Mouse (Mus musculus): ENCODE data around the gene Mmadhc. TPM values are rescaled to one million over a fixed set of nuclear protein-coding genes. Genes with fewer than 3 reads are reported as not detected.

The Mmadhc gene
- polyA plus RNA-seq, 1 experiment from 2014 or later = 178 TPM

- Histone ChIP-seq H3K27ac (ENCODE audit: low read depth, low read length) (no peak overlapping the region), H3K9ac (ENCODE audit: low read length) (no peak overlapping the region), H3K9me3 (replicated peaks; ENCODE audit: control insufficient read depth, low read length) (no peaks in the 10 kb centered on the region), H3K4me1 (ENCODE audit: control insufficient read depth, insufficient read depth, low read length) (no peaks in the 10 kb centered on the region), H3K27me3 (replicated peaks; ENCODE audit: control insufficient read depth, insufficient read depth, low read length) (no peaks in the 10 kb centered on the region), H3K4me2 (ENCODE audit: low read length) (no peak overlapping the region), H3K36me3 (ENCODE audit: control insufficient read depth, insufficient read depth, low read length) (peaks cover 31% of the 10 kb centered on the region), H3K4me3 (ENCODE audit: low read depth, low read length) (no peak overlapping the region)
- DNase-seq (ENCODE audit: low spot score) (no peak), ATAC-seq (no peak)
- 66% methylated on average over 10 of the region's 10 CpGs for WGBS
Observed at GRCm38 (mm10) chr2:50276715-50277114, 19.9 kb downstream of the Mmadhc start.

GRCm38 (mm10) chr2:50273415-50273814 is 23.2 kb downstream of the Mmadhc start:
- Histone ChIP-seq H3K4me3 (ENCODE audit: low read depth, low read length) (no peak overlapping the region), H3K4me2 (ENCODE audit: low read length) (no peak overlapping the region), H3K9me3 (replicated peaks; ENCODE audit: control insufficient read depth, low read length) (no peaks in the 10 kb centered on the region), H3K4me1 (ENCODE audit: control insufficient read depth, insufficient read depth, low read length) (no peaks in the 10 kb centered on the region), H3K27me3 (replicated peaks; ENCODE audit: control insufficient read depth, insufficient read depth, low read length) (no peaks in the 10 kb centered on the region), H3K27ac (ENCODE audit: low read depth, low read length) (no peak overlapping the region), H3K9ac (ENCODE audit: low read length) (no peak overlapping the region), H3K36me3 (ENCODE audit: control insufficient read depth, insufficient read depth, low read length) (peaks cover 15% of the 10 kb centered on the region)
- ATAC-seq = no peak
- 83% methylated on average over 6 of the region's 6 CpGs for WGBS
- DNase-seq (ENCODE audit: low spot score) = no peak

GRCm38 (mm10) chr2:50272165-50272564 is 24.4 kb downstream of the Mmadhc start:
- no peaks in the 10 kb centered on the region for H3K9me3 ChIP-seq (replicated peaks; ENCODE audit: control insufficient read depth, low read length)
- H3K4me1 ChIP-seq (ENCODE audit: control insufficient read depth, insufficient read depth, low read length) = no peaks in the 10 kb centered on the region
- ATAC-seq = no peak
- no peaks in the 10 kb centered on the region for H3K27me3 ChIP-seq (replicated peaks; ENCODE audit: control insufficient read depth, insufficient read depth, low read length)
- H3K4me3 ChIP-seq (ENCODE audit: low read depth, low read length) = no peak overlapping the region
- 0 out of 2 replicates have a peak, but pooled peaks cover 7% of the 10 kb centered on the region for H3K36me3 ChIP-seq (ENCODE audit: control insufficient read depth, insufficient read depth, low read length)
- no peak overlapping the region for H3K4me2 ChIP-seq (ENCODE audit: low read length)
- 41% methylated on average over 5 of the region's 5 CpGs for WGBS
- no peak overlapping the region for H3K27ac ChIP-seq (ENCODE audit: low read depth, low read length)
- H3K9ac ChIP-seq (ENCODE audit: low read length) = no peak overlapping the region
- peak; percentile 87 for DNase-seq (ENCODE audit: low spot score)

- no peaks in the 10 kb centered on the region for H3K36me3 ChIP-seq (ENCODE audit: control insufficient read depth, insufficient read depth, low read length)
- no peaks in the 10 kb centered on the region for H3K4me1 ChIP-seq (ENCODE audit: control insufficient read depth, insufficient read depth, low read length)
- H3K9me3 ChIP-seq (replicated peaks; ENCODE audit: control insufficient read depth, low read length) = no peaks in the 10 kb centered on the region
- no peak overlapping the region for H3K9ac ChIP-seq (ENCODE audit: low read length)
- no peak overlapping the region for H3K4me3 ChIP-seq (ENCODE audit: low read depth, low read length)
- H3K27ac ChIP-seq (ENCODE audit: low read depth, low read length) = no peak overlapping the region
- DNase-seq (ENCODE audit: low spot score) = no peak
- ATAC-seq = no peak
- no peaks in the 10 kb centered on the region for H3K27me3 ChIP-seq (replicated peaks; ENCODE audit: control insufficient read depth, insufficient read depth, low read length)
- WGBS = 76% methylated on average over 2 of the region's 2 CpGs
- no peak overlapping the region for H3K4me2 ChIP-seq (ENCODE audit: low read length)
Observed at GRCm38 (mm10) chr2:50268514-50268913, 28.1 kb downstream of the Mmadhc start.

GRCm38 (mm10) chr2:50267046-50267445 is 29.6 kb downstream of the Mmadhc start:
- Histone ChIP-seq H3K9ac (ENCODE audit: low read length) (no peak overlapping the region), H3K27me3 (replicated peaks; ENCODE audit: control insufficient read depth, insufficient read depth, low read length) (no peaks in the 10 kb centered on the region), H3K27ac (ENCODE audit: low read depth, low read length) (no peak overlapping the region), H3K9me3 (replicated peaks; ENCODE audit: control insufficient read depth, low read length) (no peaks in the 10 kb centered on the region), H3K4me1 (ENCODE audit: control insufficient read depth, insufficient read depth, low read length) (no peaks in the 10 kb centered on the region), H3K4me2 (ENCODE audit: low read length) (no peak overlapping the region), H3K4me3 (ENCODE audit: low read depth, low read length) (no peak overlapping the region), H3K36me3 (ENCODE audit: control insufficient read depth, insufficient read depth, low read length) (no peaks in the 10 kb centered on the region)
- ATAC-seq (no peak), DNase-seq (ENCODE audit: low spot score) (no peak)

- H3K4me1 ChIP-seq (ENCODE audit: control insufficient read depth, insufficient read depth, low read length) = no peaks in the 10 kb centered on the region
- ATAC-seq (no peak), DNase-seq (ENCODE audit: low spot score) (no peak)
- WGBS = 49% methylated on average over 2 of the region's 2 CpGs
- H3K36me3 ChIP-seq (ENCODE audit: control insufficient read depth, insufficient read depth, low read length) = no peaks in the 10 kb centered on the region
- H3K9ac ChIP-seq (ENCODE audit: low read length) = no peak overlapping the region
- H3K4me2 ChIP-seq (ENCODE audit: low read length) = no peak overlapping the region
- no peaks in the 10 kb centered on the region for H3K9me3 ChIP-seq (replicated peaks; ENCODE audit: control insufficient read depth, low read length)
- H3K27me3 ChIP-seq (replicated peaks; ENCODE audit: control insufficient read depth, insufficient read depth, low read length) = no peaks in the 10 kb centered on the region
- H3K27ac ChIP-seq (ENCODE audit: low read depth, low read length) = no peak overlapping the region
- H3K4me3 ChIP-seq (ENCODE audit: low read depth, low read length) = no peak overlapping the region
Observed at GRCm38 (mm10) chr2:50265215-50265785, 31.3 kb downstream of the Mmadhc start.

- no peaks in the 10 kb centered on the region for H3K36me3 ChIP-seq (ENCODE audit: control insufficient read depth, insufficient read depth, low read length)
- no peak overlapping the region for H3K27ac ChIP-seq (ENCODE audit: low read depth, low read length)
- 87% methylated on average over 6 of the region's 6 CpGs for WGBS
- no peaks in the 10 kb centered on the region for H3K4me1 ChIP-seq (ENCODE audit: control insufficient read depth, insufficient read depth, low read length)
- no peak overlapping the region for H3K4me2 ChIP-seq (ENCODE audit: low read length)
- H3K9me3 ChIP-seq (replicated peaks; ENCODE audit: control insufficient read depth, low read length) = no peaks in the 10 kb centered on the region
- H3K4me3 ChIP-seq (ENCODE audit: low read depth, low read length) = no peak overlapping the region
- no peak for ATAC-seq
- H3K27me3 ChIP-seq (replicated peaks; ENCODE audit: control insufficient read depth, insufficient read depth, low read length) = no peaks in the 10 kb centered on the region
- no peak overlapping the region for H3K9ac ChIP-seq (ENCODE audit: low read length)
- DNase-seq (ENCODE audit: low spot score) = no peak
Observed at GRCm38 (mm10) chr2:50264059-50264458, 32.5 kb downstream of the Mmadhc start.

- DNase-seq (ENCODE audit: low spot score) (no peak), ATAC-seq (no peak)
- Histone ChIP-seq H3K4me1 (ENCODE audit: control insufficient read depth, insufficient read depth, low read length) (no peaks in the 10 kb centered on the region), H3K36me3 (ENCODE audit: control insufficient read depth, insufficient read depth, low read length) (no peaks in the 10 kb centered on the region), H3K9me3 (replicated peaks; ENCODE audit: control insufficient read depth, low read length) (no peaks in the 10 kb centered on the region), H3K4me2 (ENCODE audit: low read length) (no peak overlapping the region), H3K27me3 (replicated peaks; ENCODE audit: control insufficient read depth, insufficient read depth, low read length) (no peaks in the 10 kb centered on the region), H3K27ac (ENCODE audit: low read depth, low read length) (no peak overlapping the region), H3K9ac (ENCODE audit: low read length) (no peak overlapping the region), H3K4me3 (ENCODE audit: low read depth, low read length) (no peak overlapping the region)
- 90% methylated on average over 5 of the region's 5 CpGs for WGBS
Observed at GRCm38 (mm10) chr2:50254955-50255354, 41.6 kb downstream of the Mmadhc start.

- no peaks in the 10 kb centered on the region for H3K27me3 ChIP-seq (replicated peaks; ENCODE audit: control insufficient read depth, insufficient read depth, low read length)
- H3K9me3 ChIP-seq (replicated peaks; ENCODE audit: control insufficient read depth, low read length) = no peaks in the 10 kb centered on the region
- 59% methylated on average over 3 of the region's 3 CpGs for WGBS
- H3K4me2 ChIP-seq (ENCODE audit: low read length) = no peak overlapping the region
- H3K36me3 ChIP-seq (ENCODE audit: control insufficient read depth, insufficient read depth, low read length) = no peaks in the 10 kb centered on the region
- ATAC-seq = no peak
- H3K27ac ChIP-seq (ENCODE audit: low read depth, low read length) = no peak overlapping the region
- no peak overlapping the region for H3K4me3 ChIP-seq (ENCODE audit: low read depth, low read length)
- H3K9ac ChIP-seq (ENCODE audit: low read length) = no peak overlapping the region
- no peak for DNase-seq (ENCODE audit: low spot score)
- H3K4me1 ChIP-seq (ENCODE audit: control insufficient read depth, insufficient read depth, low read length) = no peaks in the 10 kb centered on the region
Observed at GRCm38 (mm10) chr2:50248551-50248950, 48.0 kb downstream of the Mmadhc start.
